8 mouse cellular contexts compared by ENCODE assay signal in genomic region chr9:90114567-90115307, GRCm38 (mm10). TPM values are rescaled to one million over a fixed set of nuclear protein-coding genes. Genes with fewer than 3 reads are reported as not detected.
DNase-seq lines count a peak whose midpoint lies in the region; ATAC-seq lines count a peak whose summit lies in the region.

Gene Morf4l1 (minus strand): TSS chr9:90114774.

- H3K36me3 ChIP-seq in hindbrain, embryonic 15.5 days: no peaks in the 10 kb centered on the region
- H3K36me3 ChIP-seq in macrophage (ENCODE audit: inconsistent target): no peaks in the 10 kb centered on the region

- peak within 1 kb of the TSS; percentile 76 for H3K4me3 ChIP-seq in hindbrain, embryonic 15.5 days
- peak within 1 kb of the TSS; percentile 83 for H3K4me3 ChIP-seq in macrophage (ENCODE audit: inconsistent target)

- 2% methylated on average over 39 of the region's 40 CpGs for WGBS in hindbrain, embryonic 15.5 days
- WGBS in macrophage (ENCODE audit: missing documents): 3% methylated on average over 34 of the region's 40 CpGs

- H3K4me1 ChIP-seq in hindbrain, embryonic 15.5 days (replicated peaks): peaks cover 35% of the 10 kb centered on the region

- ATAC-seq in hindbrain, embryonic 15.5 days (ENCODE audit: low FRiP score, low read depth): peak; percentile 98

- H3K27ac ChIP-seq in hindbrain, embryonic 15.5 days (replicated peaks): peak within 1 kb of the TSS; percentile 99
- H3K27ac ChIP-seq in macrophage: peak within 1 kb of the TSS; percentile 84

- no peaks in the 10 kb centered on the region for H3K9me3 ChIP-seq in hindbrain, embryonic 15.5 days

- H3K4me2 ChIP-seq in hindbrain, embryonic 15.5 days: peak within 1 kb of the TSS; percentile 85

- H3K27me3 ChIP-seq in hindbrain, embryonic 15.5 days: no peaks in the 10 kb centered on the region

- H3K79me2 ChIP-seq in macrophage (ENCODE audit: inconsistent target): peaks cover 39% of the 10 kb centered on the region

- H3K9ac ChIP-seq in hindbrain, embryonic 15.5 days: peak within 1 kb of the TSS; percentile 89

- DNase-seq in T-cell, adult 2 months (ENCODE audit: low spot score): peak; percentile 98
- DNase-seq in cerebellum, postnatal 36 days: peak; percentile 96 to 98
- DNase-seq in frontal cortex, postnatal 36 days (ENCODE audit: low spot score in 2 of 2): peak; percentile 98 to 99
- peak; percentile 96 to 98 for DNase-seq in left cerebral cortex, adult 18-20 months (ENCODE audit: low spot score in 2 of 2)
- DNase-seq in right cerebral cortex, adult 18-20 months: peak; percentile 98
- peak; percentile 91 for DNase-seq in urinary bladder, postnatal 10 days (ENCODE audit: low spot score)

RNA-seq across cellular contexts. Expression of gene Morf4l1, which starts in this region (rescaled TPM):
- 505 and 550 TPM in 2 replicates for polyA plus RNA-seq in hindbrain, embryonic 15.5 days (2015; fragmentation: Nextera tagmentation; extraction: Ambion mirVana)
- 100 to 1,000 TPM; 459 to 474 TPM for total RNA-seq in left cerebral cortex, adult 18-20 months (2021)
- total RNA-seq in macrophage (2018; cell fraction: chromatin; rRNA removed): 100 to 1,000 TPM; 267 to 473 (median 379) TPM
- total RNA-seq in macrophage (2018; cell fraction: cytosol; rRNA removed): 100 to 1,000 TPM; 308 to 444 (median 369) TPM
- total RNA-seq in macrophage (2018; cell fraction: nucleus; rRNA removed): 100 to 1,000 TPM; 206 to 324 (median 272) TPM
- polyA plus RNA-seq in macrophage (2018): 377 to 571 TPM (median 378 TPM) in 3 replicates

Comparison
In these comparisons a context has a peak if more than half of its experiments do, and no peak if none do; other contexts are left out.
1. Peak in every context shown above with its lines: DNase-seq, ATAC-seq, H3K4me3 ChIP-seq and H3K27ac ChIP-seq.